Comparison of ENCODE assay signal across 25 mouse cellular contexts in genomic region chr1:177262926-177263325, GRCm38 (mm10).
"Had no signal": no experiment of that assay in that cellular context is flagged by ENCODE, and none has a peak within 500 bp of the region (broad histone marks: within the 10 kb centered on the region; RNA-seq: fewer than 3 reads in every experiment).

No protein-coding gene starts in this region.

- H3K36me3 ChIP-seq: heart, embryonic 13.5 days; heart, embryonic 15.5 days; hindbrain, embryonic 10.5 days; hindbrain, embryonic 12.5 days; intestine, embryonic 15.5 days; limb, embryonic 10.5 days; limb, embryonic 12.5 days had no signal

- DNase-seq: gastrocnemius, postnatal 14 days; gastrocnemius, postnatal 36 days; heart, adult 11 months; heart, adult 2 months; heart, postnatal 14 days; heart, postnatal 4 days; kidney, adult 18-20 months; kidney, adult 8-10 months; kidney, postnatal 10 days; kidney, postnatal 25 days; kidney, postnatal 4 days; layer of hippocampus, postnatal 36 days; liver had no signal

- H3K27me3 ChIP-seq: heart, embryonic 13.5 days; heart, embryonic 15.5 days; hindbrain, embryonic 12.5 days; intestine, embryonic 15.5 days; limb, embryonic 12.5 days had no signal

- H3K4me3 ChIP-seq: heart, adult 2 months; heart, embryonic 13.5 days; heart, embryonic 15.5 days; hindbrain, embryonic 10.5 days; hindbrain, embryonic 12.5 days; intestine, embryonic 15.5 days; layer of hippocampus, adult 2 months; limb, embryonic 10.5 days; limb, embryonic 12.5 days had no signal

- H3K27ac ChIP-seq: heart, adult 2 months; heart, embryonic 13.5 days; heart, embryonic 15.5 days; hindbrain, embryonic 10.5 days; hindbrain, embryonic 12.5 days; hindbrain, embryonic 14.5 days; intestine, embryonic 15.5 days; layer of hippocampus, adult 2 months; limb, embryonic 10.5 days; limb, embryonic 12.5 days had no signal

- ATAC-seq: hindbrain, embryonic 16.5 days; inflammation-experienced regulatory T-cells, adult 6 months; intestine, embryonic 15.5 days; intestine, postnatal 0 days had no signal
